Mouse (Mus musculus) cerebral cortex, adult 2 months (tissue): ENCODE data around the gene Dock3.

ENCODE experiments used
- WGBS: fragments of 180-500 bp; shearing (Covaris S2); methylation state at CpG from one replicate; pipeline ENCODE4 v1.1.7; 2018; 5-methylcytosine and 5-hydroxymethylcytosine counted together

Gene Dock3

GRCm38 (mm10) chr9:107259571-107259970 is 27.9 kb upstream of the Dock3 start:
- WGBS, result 25% methylated on average over 6 of the region's 6 CpGs

- 43% methylated on average over 3 of the region's 3 CpGs for WGBS
Measured at GRCm38 (mm10) chr9:107255596-107255995, 23.9 kb upstream of the Dock3 start.

GRCm38 (mm10) chr9:107254925-107255324 is 23.2 kb upstream of the Dock3 start:
- 90% methylated on average over 3 of the region's 3 CpGs for WGBS

GRCm38 (mm10) chr9:107254476-107254875 is 22.8 kb upstream of the Dock3 start:
- WGBS, result 18% methylated on average over 12 of the region's 12 CpGs

GRCm38 (mm10) chr9:107252164-107252563 is 20.5 kb upstream of the Dock3 start:
- WGBS, result 31% methylated on average over 5 of the region's 5 CpGs

GRCm38 (mm10) chr9:107250416-107251337 is 19.0 kb upstream of the Dock3 start:
- 52% methylated on average over 14 of the region's 14 CpGs for WGBS

GRCm38 (mm10) chr9:107249154-107249553 is 17.4 kb upstream of the Dock3 start:
- WGBS, result 48% methylated on average over 6 of the region's 6 CpGs

- 66% methylated on average over 4 of the region's 4 CpGs for WGBS
Measured at GRCm38 (mm10) chr9:107246170-107246569, 14.5 kb upstream of the Dock3 start.

- 59% methylated on average over 4 of the region's 4 CpGs for WGBS
Measured at GRCm38 (mm10) chr9:107245311-107245710, 13.6 kb upstream of the Dock3 start.

GRCm38 (mm10) chr9:107236151-107236550 is 4.4 kb upstream of the Dock3 start:
- WGBS, result 45% methylated on average over 5 of the region's 5 CpGs

GRCm38 (mm10) chr9:107235261-107235660 is 3.6 kb upstream of the Dock3 start:
- WGBS, result 25% methylated on average over 5 of the region's 5 CpGs

- WGBS, result 28% methylated on average over 9 of the region's 9 CpGs
Measured at GRCm38 (mm10) chr9:107232140-107232539, 431 bp upstream of the Dock3 start.

GRCm38 (mm10) chr9:107230991-107231538 is 644 bp downstream of the Dock3 start:
- WGBS, result 1% methylated on average over 50 of the region's 50 CpGs

GRCm38 (mm10) chr9:107224597-107224996 is 7.1 kb downstream of the Dock3 start:
- WGBS, result 90% methylated on average over 1 of the region's 1 CpGs

- WGBS, result 52% methylated on average over 1 of the region's 1 CpGs
Measured at GRCm38 (mm10) chr9:107174831-107175230, 56.9 kb downstream of the Dock3 start.

GRCm38 (mm10) chr9:107165792-107166191 is 65.9 kb downstream of the Dock3 start:
- 73% methylated on average over 4 of the region's 4 CpGs for WGBS

GRCm38 (mm10) chr9:107164825-107165224 is 66.9 kb downstream of the Dock3 start:
- 7% methylated on average over 3 of the region's 3 CpGs for WGBS

- 82% methylated on average over 4 of the region's 4 CpGs for WGBS
Measured at GRCm38 (mm10) chr9:107156388-107156787, 75.3 kb downstream of the Dock3 start.

GRCm38 (mm10) chr9:107112791-107113190 is 118.9 kb downstream of the Dock3 start:
- 61% methylated on average over 3 of the region's 3 CpGs for WGBS

GRCm38 (mm10) chr9:107112056-107112455 is 119.7 kb downstream of the Dock3 start:
- 55% methylated on average over 2 of the region's 2 CpGs for WGBS

- 48% methylated on average over 6 of the region's 6 CpGs for WGBS
Measured at GRCm38 (mm10) chr9:107099487-107099886, 132.2 kb downstream of the Dock3 start.

GRCm38 (mm10) chr9:107089451-107089850 is 142.3 kb downstream of the Dock3 start:
- 65% methylated on average over 17 of the region's 17 CpGs for WGBS

- WGBS, result 63% methylated on average over 2 of the region's 2 CpGs
Measured at GRCm38 (mm10) chr9:107087531-107087930, 144.2 kb downstream of the Dock3 start.
